Mouse (Mus musculus): Measurements from ENCODE around the gene Hscb. TPM values are rescaled to one million over a fixed set of nuclear protein-coding genes. Genes with fewer than 3 reads are reported as not detected.
"Not testable (repeated sequence)": the region's sequence is repeated elsewhere in the genome, so short reads cannot be mapped to it uniquely, and the experiment has no call there.

Gene Hscb
- total RNA-seq, 2 experiments from 2014 or later, result 9.2 to 12.2 TPM

- intact Hi-C loops (cut with DNase I), result loop anchor here (5.0 kb wide), 2 partner anchors 83 to 418 kb away; no protein-coding TSS in a partner anchor
Observed at GRCm38 (mm10) chr5:110839038-110839677, 419 bp downstream of the Hscb start.

GRCm38 (mm10) chr5:110838016-110838415 lies 1.6 kb downstream of the Hscb start:
- not testable (repeated sequence) for DNase-seq (ENCODE audit: low spot score in 2 of 2)
- intact Hi-C loops (cut with DNase I), result loop anchor here (5.0 kb wide), 2 partner anchors 84 to 419 kb away; no protein-coding TSS in a partner anchor

More at GRCm38 (mm10) chr5:110839038-110839677, 419 bp downstream of the Hscb start:
- no peak for DNase-seq (ENCODE audit: low spot score in 2 of 2)

GRCm38 (mm10) chr5:110835959-110836358 lies 3.6 kb downstream of the Hscb start:
- intact Hi-C loops (cut with DNase I), result loop anchor here (5.0 kb wide), 2 partner anchors 86 to 421 kb away; no protein-coding TSS in a partner anchor
- peak; percentile 18 to 50 for DNase-seq (ENCODE audit: low spot score in 2 of 2)

GRCm38 (mm10) chr5:110831036-110831720 lies 8.4 kb downstream of the Hscb start:
- no peak for DNase-seq (ENCODE audit: low spot score in 2 of 2)
- intact Hi-C loops (cut with DNase I), result no loop called here

- DNase-seq (ENCODE audit: low spot score in 2 of 2), result no peak
- intact Hi-C loops (cut with DNase I), result no loop called here
Observed at GRCm38 (mm10) chr5:110827576-110827975, 12.0 kb downstream of the Hscb start.

GRCm38 (mm10) chr5:110826781-110827495 lies 12.6 kb downstream of the Hscb start:
- no peak for DNase-seq (ENCODE audit: low spot score in 2 of 2)
- intact Hi-C loops (cut with DNase I), result no loop called here

GRCm38 (mm10) chr5:110824421-110824820 lies 15.2 kb downstream of the Hscb start:
- no peak for DNase-seq (ENCODE audit: low spot score in 2 of 2)
- intact Hi-C loops (cut with DNase I), result no loop called here

GRCm38 (mm10) chr5:110809667-110810325 lies 29.8 kb downstream of the Hscb start, which contains the start of gene Ulk1:
Gene Ulk1, minus strand, starts transcription at chr5:110810097.
- peak; percentile 98 to 100 for DNase-seq (ENCODE audit: low spot score in 2 of 2)
- intact Hi-C loops (cut with DNase I), result no loop called here

- intact Hi-C loops (cut with DNase I), result no loop called here
- no peak for DNase-seq (ENCODE audit: low spot score in 2 of 2)
Observed at GRCm38 (mm10) chr5:110808821-110809666, 30.5 kb downstream of the Hscb start.

GRCm38 (mm10) chr5:110808061-110808631 lies 31.4 kb downstream of the Hscb start:
- intact Hi-C loops (cut with DNase I), result no loop called here

GRCm38 (mm10) chr5:110807453-110807852 lies 32.1 kb downstream of the Hscb start:
- no peak for DNase-seq (ENCODE audit: low spot score in 2 of 2)

More at GRCm38 (mm10) chr5:110808061-110808631, 31.4 kb downstream of the Hscb start:
- peak; percentile 78 to 82 for DNase-seq (ENCODE audit: low spot score in 2 of 2)

GRCm38 (mm10) chr5:110806676-110807075 lies 32.9 kb downstream of the Hscb start:
- DNase-seq (ENCODE audit: low spot score in 2 of 2), result no peak
- intact Hi-C loops (cut with DNase I), result no loop called here

More at GRCm38 (mm10) chr5:110807453-110807852, 32.1 kb downstream of the Hscb start:
- intact Hi-C loops (cut with DNase I), result no loop called here

GRCm38 (mm10) chr5:110806154-110806553 lies 33.4 kb downstream of the Hscb start:
- no peak for DNase-seq (ENCODE audit: low spot score in 2 of 2)
- intact Hi-C loops (cut with DNase I), result no loop called here

- intact Hi-C loops (cut with DNase I), result no loop called here
Observed at GRCm38 (mm10) chr5:110804012-110804743, 35.4 kb downstream of the Hscb start.

GRCm38 (mm10) chr5:110802809-110803208 lies 36.8 kb downstream of the Hscb start:
- intact Hi-C loops (cut with DNase I), result no loop called here
- no peak for DNase-seq (ENCODE audit: low spot score in 2 of 2)

More at GRCm38 (mm10) chr5:110804012-110804743, 35.4 kb downstream of the Hscb start:
- no peak for DNase-seq (ENCODE audit: low spot score in 2 of 2)

- DNase-seq (ENCODE audit: low spot score in 2 of 2), result no peak
- intact Hi-C loops (cut with DNase I), result no loop called here
Observed at GRCm38 (mm10) chr5:110802186-110802585, 37.4 kb downstream of the Hscb start.

GRCm38 (mm10) chr5:110801036-110801624 lies 38.4 kb downstream of the Hscb start:
- intact Hi-C loops (cut with DNase I), result no loop called here
- DNase-seq (ENCODE audit: low spot score in 2 of 2), result no peak

Data from left cerebral cortex, postnatal 14 days (tissue).